ENCODE assay signal across 17 mouse cellular contexts in the genomic region with DNA sequence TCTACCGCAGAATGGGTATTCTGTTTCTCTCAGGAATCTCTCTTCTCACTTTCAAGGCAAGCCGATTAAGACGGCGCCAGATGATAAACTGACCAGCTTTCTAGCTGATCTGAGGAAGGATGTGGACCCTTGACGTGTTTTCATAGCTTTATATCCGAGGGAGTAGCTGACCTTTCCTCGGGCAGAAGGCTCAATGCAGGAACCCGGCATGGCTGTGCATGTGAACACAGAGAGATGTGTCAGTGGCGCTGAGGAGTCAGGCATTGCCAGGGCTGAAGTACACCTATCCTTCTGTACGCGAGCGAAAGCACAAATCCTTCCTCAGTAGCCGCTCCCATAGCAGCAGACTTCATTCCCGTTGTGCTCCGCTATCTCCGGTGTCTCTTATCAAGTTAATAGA.
"Had no signal": no experiment of that assay in that cellular context is flagged by ENCODE, and none has a peak within 500 bp of the region (broad histone marks: within the 10 kb centered on the region; RNA-seq: fewer than 3 reads in every experiment).

No protein-coding gene starts in this region.

- H3K4me1 ChIP-seq: liver, embryonic 13.5 days; midbrain, embryonic 12.5 days; midbrain, embryonic 15.5 days had no signal

- H3K4me3 ChIP-seq: left cerebral cortex, adult 2 months; liver, embryonic 13.5 days; midbrain, embryonic 12.5 days; midbrain, embryonic 15.5 days; myocyte; neural tube, embryonic 13.5 days; stomach, embryonic 15.5 days had no signal

- H3K4me2 ChIP-seq: liver, embryonic 13.5 days; midbrain, embryonic 12.5 days; midbrain, embryonic 15.5 days; neural tube, embryonic 13.5 days; stomach, embryonic 15.5 days had no signal

- H3K9me3 ChIP-seq: liver, embryonic 13.5 days; midbrain, embryonic 12.5 days; midbrain, embryonic 15.5 days; neural tube, embryonic 13.5 days; stomach, embryonic 15.5 days had no signal

- H3K9ac ChIP-seq: liver, embryonic 13.5 days; midbrain, embryonic 12.5 days; midbrain, embryonic 15.5 days; neural tube, embryonic 13.5 days; stomach, embryonic 15.5 days had no signal

- H3K27ac ChIP-seq: left cerebral cortex, adult 2 months; liver, embryonic 13.5 days; midbrain, embryonic 12.5 days; midbrain, embryonic 15.5 days; stomach, embryonic 15.5 days had no signal

- H3K27me3 ChIP-seq: liver, embryonic 13.5 days; midbrain, embryonic 12.5 days; midbrain, embryonic 15.5 days; neural tube, embryonic 13.5 days; stomach, embryonic 15.5 days had no signal

- H3K36me3 ChIP-seq: liver, embryonic 13.5 days; midbrain, embryonic 12.5 days; midbrain, embryonic 15.5 days; neural tube, embryonic 13.5 days; stomach, embryonic 15.5 days had no signal

- DNase-seq: kidney, adult 18-20 months; layer of hippocampus, postnatal 36 days; liver, embryonic 13.5 days; lung, adult 2 months; lung, postnatal 14 days; lung, postnatal 4 days; retina, postnatal 1 day; right cerebral cortex, postnatal 25 days; spleen, adult 18-20 months; thymus, postnatal 25 days had no signal

- ATAC-seq: intestine, embryonic 16.5 days; midbrain, embryonic 15.5 days had no signal
